In genomic region chr9:98427906-98428517, GRCm38 (mm10) we compare ENCODE assay signal across 10 mouse cellular contexts. TPM values are rescaled to one million over a fixed set of nuclear protein-coding genes. Genes with fewer than 3 reads are reported as not detected.
A peak's percentile ranks its signal among the peaks of the same experiment; 100 is the strongest.
DNase-seq lines count a peak whose midpoint lies in the region; ATAC-seq lines count a peak whose summit lies in the region.
"Had no signal": no experiment of that assay in that cellular context is flagged by ENCODE, and none has a peak within 500 bp of the region (broad histone marks: within the 10 kb centered on the region; RNA-seq: fewer than 3 reads in every experiment).

No protein-coding gene starts in this region.

- no peaks in the 10 kb centered on the region for H3K9me3 ChIP-seq in forebrain, embryonic 12.5 days
- no peaks in the 10 kb centered on the region for H3K9me3 ChIP-seq in forebrain, embryonic 11.5 days (ENCODE audit: control insufficient read depth, low read length)
- H3K9me3 ChIP-seq in lung, embryonic 15.5 days, result no peaks in the 10 kb centered on the region
- no peaks in the 10 kb centered on the region for H3K9me3 ChIP-seq in limb, embryonic 10.5 days (replicated peaks)

- H3K36me3 ChIP-seq in forebrain, embryonic 12.5 days (replicated peaks), result no peaks in the 10 kb centered on the region
- no peaks in the 10 kb centered on the region for H3K36me3 ChIP-seq in forebrain, embryonic 11.5 days (ENCODE audit: control insufficient read depth, insufficient read depth, low read length)
- no peaks in the 10 kb centered on the region for H3K36me3 ChIP-seq in lung, embryonic 15.5 days
- H3K36me3 ChIP-seq in limb, embryonic 10.5 days, result 0 out of 2 replicates have a peak, but pooled peaks cover 2% of the 10 kb centered on the region

- H3K4me3 ChIP-seq in forebrain, embryonic 12.5 days (replicated peaks), result no peak overlapping the region
- H3K4me3 ChIP-seq in forebrain, embryonic 11.5 days (ENCODE audit: low read depth, low read length), result no peak overlapping the region
- H3K4me3 ChIP-seq in lung, embryonic 15.5 days, result no peak overlapping the region
- no peak overlapping the region for H3K4me3 ChIP-seq in limb, embryonic 10.5 days

- no peak overlapping the region for H3K9ac ChIP-seq in forebrain, embryonic 12.5 days
- H3K9ac ChIP-seq in forebrain, embryonic 11.5 days (ENCODE audit: low read length), result no peak overlapping the region
- H3K9ac ChIP-seq in lung, embryonic 15.5 days, result no peak overlapping the region

- ATAC-seq in forebrain, embryonic 12.5 days (ENCODE audit: low FRiP score), result no peak
- ATAC-seq in forebrain, embryonic 11.5 days (replicated peaks; ENCODE audit: low FRiP score), result no peak
- ATAC-seq in lung, embryonic 15.5 days (ENCODE audit: borderline replicate concordance, extremely low read depth, low FRiP score, low TSS enrichment), result no peak

- no peak for DNase-seq in forebrain, embryonic 11.5 days (ENCODE audit: low spot score)
- DNase-seq in lung, postnatal 10 days, result no peak
- DNase-seq in limb, embryonic 10.5 days (ENCODE audit: low spot score), result no peak
- DNase-seq in right cerebral cortex, postnatal 25 days, result no peak
- no peak for DNase-seq in cerebellum, adult 18-20 months
- no peak for DNase-seq in adrenal gland, postnatal 14 days
- DNase-seq: cerebellum, postnatal 25 days had no signal

- peaks cover 65% of the 10 kb centered on the region for H3K27me3 ChIP-seq in forebrain, embryonic 12.5 days
- H3K27me3 ChIP-seq in forebrain, embryonic 11.5 days (ENCODE audit: control insufficient read depth, insufficient read depth, low read length), result peaks cover 20% of the 10 kb centered on the region
- no peaks in the 10 kb centered on the region for H3K27me3 ChIP-seq in lung, embryonic 15.5 days
- H3K27me3 ChIP-seq in limb, embryonic 10.5 days (ENCODE audit: low read depth, poor library complexity, severe bottlenecking), result peaks cover 21% of the 10 kb centered on the region

- H3K4me2 ChIP-seq in forebrain, embryonic 12.5 days, result 0 out of 2 replicates have a peak overlapping the region, but pooled peaks have one; percentile 10
- H3K4me2 ChIP-seq in forebrain, embryonic 11.5 days (ENCODE audit: low read depth, low read length, severe bottlenecking), result no peak overlapping the region
- H3K4me2 ChIP-seq in lung, embryonic 15.5 days, result peak overlapping the region; percentile 72

- peaks cover 49% of the 10 kb centered on the region for H3K4me1 ChIP-seq in forebrain, embryonic 12.5 days
- no peaks in the 10 kb centered on the region; the same call in 1 of the 2 replicates for H3K4me1 ChIP-seq in forebrain, embryonic 11.5 days (replicated peaks; ENCODE audit: control insufficient read depth, insufficient read depth, low read length)
- peaks cover 58% of the 10 kb centered on the region for H3K4me1 ChIP-seq in lung, embryonic 15.5 days
- H3K4me1 ChIP-seq in limb, embryonic 10.5 days, result peaks cover 60% of the 10 kb centered on the region

- WGBS in forebrain, embryonic 12.5 days, result 77% methylated on average over 4 of the region's 4 CpGs
- 81% methylated on average over 4 of the region's 4 CpGs for WGBS in forebrain, embryonic 11.5 days
- 44% methylated on average over 4 of the region's 4 CpGs for WGBS in lung, embryonic 15.5 days
- WGBS in limb, embryonic 10.5 days, result 75% methylated on average over 4 of the region's 4 CpGs

- H3K27ac ChIP-seq in forebrain, embryonic 12.5 days, result no peak overlapping the region
- no peak overlapping the region for H3K27ac ChIP-seq in forebrain, embryonic 11.5 days (ENCODE audit: low read depth, low read length)
- H3K27ac ChIP-seq in lung, embryonic 15.5 days, result peak overlapping the region; percentile 88
- H3K27ac ChIP-seq in limb, embryonic 10.5 days, result 0 out of 2 replicates have a peak overlapping the region, but pooled peaks have one; percentile 10

RNA-seq across cellular contexts. Expression of gene Rbp1, which starts 5.3 kb away (rescaled TPM):
- 42.9 and 50.9 TPM in 2 replicates for polyA plus RNA-seq in forebrain, embryonic 12.5 days (2016; fragmentation: Nextera tagmentation; extraction: Ambion mirVana)
- polyA plus RNA-seq in forebrain, embryonic 11.5 days (2014; fragmentation: Nextera tagmentation; extraction: Ambion mirVana), result 24.5 and 29.5 TPM in 2 replicates
- 103 and 109 TPM in 2 replicates for polyA plus RNA-seq in lung, embryonic 15.5 days (2015; fragmentation: Nextera tagmentation; extraction: Ambion mirVana)
- 28.6 and 29.7 TPM in 2 replicates for polyA plus RNA-seq in limb, embryonic 10.5 days (2016; fragmentation: Nextera tagmentation; extraction: Ambion mirVana)
- total RNA-seq in adrenal gland, postnatal 14 days (2021), result 8.8 and 11.2 TPM in 2 replicates

RNA-seq across cellular contexts. Expression of gene Rbp2, which starts 57.9 kb away (rescaled TPM):
- polyA plus RNA-seq in forebrain, embryonic 12.5 days (2016; fragmentation: Nextera tagmentation; extraction: Ambion mirVana), result not detected in 2 replicates
- not detected in 2 replicates for polyA plus RNA-seq in forebrain, embryonic 11.5 days (2014; fragmentation: Nextera tagmentation; extraction: Ambion mirVana)
- polyA plus RNA-seq in lung, embryonic 15.5 days (2015; fragmentation: Nextera tagmentation; extraction: Ambion mirVana), result 0.61 and 1.0 TPM in 2 replicates
- polyA plus RNA-seq in limb, embryonic 10.5 days (2016; fragmentation: Nextera tagmentation; extraction: Ambion mirVana), result 0.45 and 0.46 TPM in 2 replicates
- 0.68 TPM in 1 of 2 replicates, not detected in the other for total RNA-seq in adrenal gland, postnatal 14 days (2021)
- total RNA-seq: left cerebral cortex, adult 18-20 months had no signal

Comparison
In these comparisons a context has a peak if more than half of its experiments do, and no peak if none do; other contexts are left out.
1. H3K27ac ChIP-seq: peak in lung, embryonic 15.5 days (single experiment) and limb, embryonic 10.5 days (single experiment); none in forebrain, embryonic 12.5 days (single experiment) and forebrain, embryonic 11.5 days (single experiment).